Comparison of ENCODE assay signal across 8 mouse cellular contexts in genomic region chr9:32671970-32672859, GRCm38 (mm10). TPM values are rescaled to one million over a fixed set of nuclear protein-coding genes. Genes with fewer than 3 reads are reported as not detected.
DNase-seq lines count a peak whose midpoint lies in the region; ATAC-seq and TF ChIP-seq lines count a peak whose summit lies in the region.

No protein-coding gene starts in this region.

- peaks cover 3% of the 10 kb centered on the region for H3K27me3 ChIP-seq in ES-Bruce4 (ENCODE audit: control insufficient read depth, insufficient read depth, low read length, poor library complexity, severe bottlenecking)
- peaks cover 78% of the 10 kb centered on the region for H3K27me3 ChIP-seq in hindbrain, embryonic 14.5 days (ENCODE audit: control insufficient read depth, insufficient read depth, low read length)
- H3K27me3 ChIP-seq in limb, embryonic 10.5 days (ENCODE audit: low read depth, poor library complexity, severe bottlenecking): no peaks in the 10 kb centered on the region

- H3K9me3 ChIP-seq in ES-Bruce4 (replicated peaks; ENCODE audit: control insufficient read depth, insufficient read depth, low read length, poor library complexity, severe bottlenecking): no peaks in the 10 kb centered on the region
- no peaks in the 10 kb centered on the region for H3K9me3 ChIP-seq in hindbrain, embryonic 14.5 days (ENCODE audit: control insufficient read depth, low read length)
- H3K9me3 ChIP-seq in limb, embryonic 10.5 days (replicated peaks): no peaks in the 10 kb centered on the region

- peak overlapping the region; percentile 2 for H3K4me3 ChIP-seq in ES-Bruce4 (ENCODE audit: low read depth, low read length)
- peak overlapping the region; percentile 65 for H3K4me3 ChIP-seq in gastrocnemius, adult 2 months
- H3K4me3 ChIP-seq in hindbrain, embryonic 14.5 days (replicated peaks; ENCODE audit: low read length): peak overlapping the region; percentile 16
- H3K4me3 ChIP-seq in limb, embryonic 10.5 days: peak overlapping the region; percentile 42

- no peak for TF ChIP-seq POLR2A in ES-Bruce4 (IDR thresholded peaks at IDR 0.05; ENCODE audit: insufficient read depth, low read length)

- TF ChIP-seq EP300 in ES-Bruce4 (IDR thresholded peaks at IDR 0.05; ENCODE audit: insufficient read depth, low read depth, low read length): no peak

- peak overlapping the region; percentile 54 for H3K4me2 ChIP-seq in hindbrain, embryonic 14.5 days (replicated peaks)

- TF ChIP-seq CTCF in ES-Bruce4 (IDR thresholded peaks at IDR 0.05; ENCODE audit: low read depth, low read length): no peak
- TF ChIP-seq CTCF in gastrocnemius, adult 2 months (IDR thresholded peaks at IDR 0.05): no peak

- peak; percentile 13 to 25 for DNase-seq in adrenal gland, postnatal 4 days (ENCODE audit: low spot score in 2 of 2)
- DNase-seq in gastrocnemius, adult 2 months: peak; percentile 82
- peak; percentile 46 for DNase-seq in hindbrain, embryonic 14.5 days (ENCODE audit: low spot score)
- peak; percentile 89 for DNase-seq in limb, embryonic 10.5 days (ENCODE audit: low spot score)
- DNase-seq in mesoderm, embryonic 11.5 days (ENCODE audit: low read depth, low spot score): peak; percentile 81
- DNase-seq in right cerebral cortex, postnatal 4 days: peak; percentile 43
- no peak for DNase-seq in cerebellum, adult 18-20 months

- WGBS in hindbrain, embryonic 14.5 days: under 1% methylated on average over 34 of the region's 35 CpGs
- under 1% methylated on average over 35 of the region's 35 CpGs for WGBS in limb, embryonic 10.5 days

- intact Hi-C loops in gastrocnemius, adult 2 months (cut with DNase I): loop anchor here (5.0 kb wide), 2 partner anchors 80 to 110 kb away; no protein-coding TSS in a partner anchor

- H3K9ac ChIP-seq in ES-Bruce4 (ENCODE audit: low read depth, poor library complexity, severe bottlenecking): no peak overlapping the region
- peak overlapping the region; percentile 18; the same call in 1 of the 2 replicates for H3K9ac ChIP-seq in hindbrain, embryonic 14.5 days

- H3K27ac ChIP-seq in ES-Bruce4 (ENCODE audit: insufficient read depth, low read length): no peak overlapping the region
- peak overlapping the region; percentile 87 for H3K27ac ChIP-seq in gastrocnemius, adult 2 months
- no peak overlapping the region for H3K27ac ChIP-seq in hindbrain, embryonic 14.5 days
- peak overlapping the region; percentile 91 for H3K27ac ChIP-seq in limb, embryonic 10.5 days

- no peaks in the 10 kb centered on the region for H3K36me3 ChIP-seq in ES-Bruce4 (ENCODE audit: control insufficient read depth, insufficient read depth, low read length, poor library complexity, severe bottlenecking)
- no peaks in the 10 kb centered on the region for H3K36me3 ChIP-seq in hindbrain, embryonic 14.5 days (replicated peaks; ENCODE audit: control insufficient read depth, insufficient read depth)
- H3K36me3 ChIP-seq in limb, embryonic 10.5 days: no peaks in the 10 kb centered on the region

- peak; percentile 68; the same call in 1 of the 2 replicates for ATAC-seq in hindbrain, embryonic 14.5 days (ENCODE audit: low FRiP score)

- peaks cover 3% of the 10 kb centered on the region for H3K4me1 ChIP-seq in ES-Bruce4 (ENCODE audit: control insufficient read depth, insufficient read depth, low read length)
- H3K4me1 ChIP-seq in hindbrain, embryonic 14.5 days (replicated peaks; ENCODE audit: control insufficient read depth, insufficient read depth, low read length): peaks cover 33% of the 10 kb centered on the region
- H3K4me1 ChIP-seq in limb, embryonic 10.5 days: peaks cover 87% of the 10 kb centered on the region

RNA-seq across cellular contexts. Expression of gene Ets1, which starts 36.2 kb away (rescaled TPM):
- 12.9 and 13.2 TPM in 2 replicates for polyA plus RNA-seq in ES-Bruce4 (2011; ENCODE audit: insufficient read depth, insufficient read length, low read depth, missing spikeins)
- total RNA-seq in adrenal gland, postnatal 4 days (2021): 10 to 100 TPM; 58.6 to 60.8 TPM
- 10 to 100 TPM; 11.6 to 11.7 TPM for total RNA-seq in gastrocnemius, adult 2 months (2021)
- polyA plus RNA-seq in hindbrain, embryonic 14.5 days (2014; fragmentation: Nextera tagmentation; extraction: Ambion mirVana): 19.1 and 20.9 TPM in 2 replicates
- polyA plus RNA-seq in limb, embryonic 10.5 days (2016; fragmentation: Nextera tagmentation; extraction: Ambion mirVana): 50.1 and 50.3 TPM in 2 replicates

Comparison
In these comparisons a context has a peak if more than half of its experiments do, and no peak if none do; other contexts are left out.
1. H3K27ac ChIP-seq: peak in gastrocnemius, adult 2 months (single experiment) and limb, embryonic 10.5 days (single experiment); none in ES-Bruce4 (single experiment) and hindbrain, embryonic 14.5 days (single experiment).
2. H3K4me3 ChIP-seq: peak in every context shown above with its lines; median percentile 65 in gastrocnemius, adult 2 months; 42 in limb, embryonic 10.5 days; 16 in hindbrain, embryonic 14.5 days; 2 in ES-Bruce4.
3. DNase-seq: peak in adrenal gland, postnatal 4 days (2 of 2), gastrocnemius, adult 2 months (single experiment), hindbrain, embryonic 14.5 days (single experiment), limb, embryonic 10.5 days (single experiment), mesoderm, embryonic 11.5 days (single experiment) and right cerebral cortex, postnatal 4 days (single experiment); none in cerebellum, adult 18-20 months (0 of 2).